Mouse (Mus musculus) kidney, adult 2 months (tissue): ENCODE measurements around the gene Pidd1. TPM values are rescaled to one million over a fixed set of nuclear protein-coding genes. Genes with fewer than 3 reads are reported as not detected.

Source experiments
- DNase-seq: peaks from one replicate; pipeline ENCODE4 v3.0.0; 2021
- H3K27ac ChIP-seq: fragments of 200-500 bp; 2 replicates; pipeline ENCODE4 v1.5.1; 2012; ENCODE audit warnings: low read depth, low read length, control low read depth, inconsistent platforms; ENCODE audit not compliant: insufficient read depth
- H3K27me3 ChIP-seq: fragments of 200-500 bp; replicated peaks from 2 replicates; pipeline ENCODE4 v1.6.1; 2012; ENCODE audit warnings: mild to moderate bottlenecking, moderate library complexity, low read length, inconsistent platforms; ENCODE audit not compliant: control insufficient read depth, insufficient read depth
- H3K36me3 ChIP-seq: fragments of 200-500 bp; 2 replicates; pipeline ENCODE4 v1.6.1; 2012; ENCODE audit warnings: mild to moderate bottlenecking, moderate library complexity, low read length, inconsistent platforms; ENCODE audit not compliant: control insufficient read depth, insufficient read depth
- H3K4me1 ChIP-seq: fragments of 200-500 bp; 2 replicates; pipeline ENCODE4 v1.6.1; 2011; ENCODE audit warnings: low read length; ENCODE audit not compliant: control insufficient read depth, insufficient read depth
- H3K4me3 ChIP-seq: fragments of 200-500 bp; 2 replicates; pipeline ENCODE4 v1.5.1; 2011; ENCODE audit warnings: mild to moderate bottlenecking, low read depth, low read length, control low read depth; ENCODE audit not compliant: insufficient read depth
- CTCF ChIP-seq: fragments of 200-500 bp; conservative IDR thresholded peaks from 2 replicates; pipeline ENCODE4 v1.5.1; 2011; ENCODE audit warnings: low read depth, mild to moderate bottlenecking, control low read depth, low read length, moderate library complexity, mixed read lengths; ENCODE audit not compliant: insufficient read depth, insufficient read length
- POLR2A ChIP-seq: fragments of 200-500 bp; IDR thresholded peaks from one replicate; pipeline ENCODE4 v1.6.1; 2011; ENCODE audit warnings: low read depth, low read length, control low read depth
- WGBS: fragments of 180-500 bp; shearing (Covaris S2); methylation state at CpG from one replicate; pipeline ENCODE4 v1.1.7; 2018; 5-methylcytosine and 5-hydroxymethylcytosine counted together
- polyA plus RNA-seq: library from polyadenylated mRNA; depleted of rRNA; stranded (reverse); fragments of >200 nt; gene quantifications from 2 replicates; pipeline ENCODE4 v1.2.3, GENCODE M21; 2012; rRNA removed

Gene Pidd1
- polyA plus RNA-seq, result 4.5 and 5.2 TPM in 2 replicates

- Histone ChIP-seq H3K36me3 (peaks cover 2% of the 10 kb centered on the region; the same call in 1 of the 2 replicates), H3K27ac (0 out of 2 replicates have a peak within 1 kb of the TSS, but pooled peaks have one; percentile 41), H3K4me3 (peak within 1 kb of the TSS; percentile 52), H3K27me3 (no peaks in the 10 kb centered on the region), H3K4me1 (peaks cover 15% of the 10 kb centered on the region)
- TF ChIP-seq POLR2A, result no peak
- no peak for TF ChIP-seq CTCF
- under 1% methylated on average over 25 of the region's 25 CpGs for WGBS
- peak; percentile 80 for DNase-seq
These were observed at the start of gene Pidd1 for GRCm38 (mm10) chr7:141443828-141444237. TSS of gene Pidd1 (minus strand) at chr7:141444025.

- DNase-seq, result no peak
- no peaks in the 10 kb centered on the region; the same call in 1 of the 2 replicates for H3K36me3 ChIP-seq
- 91% methylated on average over 5 of the region's 5 CpGs for WGBS
- no peaks in the 10 kb centered on the region for H3K4me1 ChIP-seq
- H3K4me3 ChIP-seq, result no peak overlapping the region
- no peak for TF ChIP-seq POLR2A
- TF ChIP-seq CTCF, result no peak
- no peak overlapping the region for H3K27ac ChIP-seq
- no peaks in the 10 kb centered on the region for H3K27me3 ChIP-seq
These were observed 48.9 kb upstream of the Pidd1 start for GRCm38 (mm10) chr7:141492738-141493137.

GRCm38 (mm10) chr7:141491151-141491550 lies 47.3 kb upstream of the Pidd1 start:
- TF ChIP-seq POLR2A, result no peak
- 0 out of 2 replicates have a peak, but pooled peaks have one; percentile 37 for TF ChIP-seq CTCF
- Histone ChIP-seq H3K27me3 (no peaks in the 10 kb centered on the region), H3K27ac (no peak overlapping the region), H3K4me3 (no peak overlapping the region), H3K36me3 (no peaks in the 10 kb centered on the region; the same call in 1 of the 2 replicates), H3K4me1 (no peaks in the 10 kb centered on the region)
- DNase-seq, result no peak
- WGBS, result 86% methylated on average over 2 of the region's 2 CpGs

- peaks cover 8% of the 10 kb centered on the region; the same call in 1 of the 2 replicates for H3K4me1 ChIP-seq
- 77% methylated on average over 7 of the region's 7 CpGs for WGBS
- H3K27me3 ChIP-seq, result no peaks in the 10 kb centered on the region
- no peaks in the 10 kb centered on the region for H3K36me3 ChIP-seq
- no peak overlapping the region for H3K27ac ChIP-seq
- H3K4me3 ChIP-seq, result no peak overlapping the region
- TF ChIP-seq CTCF (no peak), POLR2A (no peak)
- DNase-seq, result no peak
These were observed 43.3 kb upstream of the Pidd1 start for GRCm38 (mm10) chr7:141487141-141487540.

- TF ChIP-seq CTCF (no peak), POLR2A (no peak)
- H3K27me3 ChIP-seq, result no peaks in the 10 kb centered on the region
- H3K4me1 ChIP-seq, result peaks cover 8% of the 10 kb centered on the region
- 66% methylated on average over 1 of the region's 1 CpGs for WGBS
- DNase-seq, result no peak
- H3K4me3 ChIP-seq, result no peak overlapping the region
- H3K36me3 ChIP-seq, result no peaks in the 10 kb centered on the region
- no peak overlapping the region for H3K27ac ChIP-seq
These were observed 42.4 kb upstream of the Pidd1 start for GRCm38 (mm10) chr7:141486239-141486638.

GRCm38 (mm10) chr7:141485606-141486005 lies 41.8 kb upstream of the Pidd1 start:
- no peak overlapping the region for H3K27ac ChIP-seq
- 91% methylated on average over 2 of the region's 2 CpGs for WGBS
- H3K4me3 ChIP-seq, result no peak overlapping the region
- no peaks in the 10 kb centered on the region for H3K27me3 ChIP-seq
- peaks cover 11% of the 10 kb centered on the region for H3K4me1 ChIP-seq
- TF ChIP-seq CTCF, result no peak
- TF ChIP-seq POLR2A, result no peak
- H3K36me3 ChIP-seq, result no peaks in the 10 kb centered on the region
- DNase-seq, result no peak

- H3K36me3 ChIP-seq, result no peaks in the 10 kb centered on the region
These were observed 41.4 kb upstream of the Pidd1 start for GRCm38 (mm10) chr7:141485186-141485585.

More at GRCm38 (mm10) chr7:141485186-141485585, 41.4 kb upstream of the Pidd1 start:
- H3K27me3 ChIP-seq, result no peaks in the 10 kb centered on the region
- 85% methylated on average over 2 of the region's 2 CpGs for WGBS
- peaks cover 11% of the 10 kb centered on the region for H3K4me1 ChIP-seq
- H3K4me3 ChIP-seq, result no peak overlapping the region
- H3K27ac ChIP-seq, result no peak overlapping the region
- no peak for TF ChIP-seq CTCF
- TF ChIP-seq POLR2A, result no peak
- no peak for DNase-seq
